Mouse (Mus musculus) central nervous system, embryonic 18 days (tissue): ENCODE results near the gene Ppp6r2. TPM values are rescaled to one million over a fixed set of nuclear protein-coding genes. Genes with fewer than 3 reads are reported as not detected.

Experiments used
- polyA plus RNA-seq: library from polyadenylated mRNA; depleted of rRNA; stranded (reverse); fragments of >200 nt; gene quantifications from 2 replicates; pipeline ENCODE4 v1.2.3, GENCODE M21; 2012; rRNA removed

Ppp6r2 gene
- polyA plus RNA-seq: 132 and 135 TPM in 2 replicates

GRCm38 (mm10) chr15:89210915-89211715, at the start of gene Ppp6r2:
Gene Ppp6r2, plus strand, starts transcription at chr15:89211553.

GRCm38 (mm10) chr15:89180571-89181229, 30.7 kb upstream of the Ppp6r2 start, which contains the start of gene Plxnb2:
Gene Plxnb2, minus strand, starts transcription at chr15:89180788.

GRCm38 (mm10) chr15:89196313-89196706, 15.0 kb upstream of the Ppp6r2 start, which contains the start of gene Dennd6b:
Gene Dennd6b, minus strand, starts transcription at chr15:89196496.

GRCm38 (mm10) chr15:89315190-89315731, 103.9 kb downstream of the Ppp6r2 start, which contains the start of gene Sbf1:
Gene Sbf1, minus strand, starts transcription at chr15:89315311.

GRCm38 (mm10) chr15:89322670-89323522, 111.5 kb downstream of the Ppp6r2 start, which contains the start of gene Adm2:
Gene Adm2, plus strand, starts transcription at chr15:89322720.

GRCm38 (mm10) chr15:89334271-89334670, 122.9 kb downstream of the Ppp6r2 start, which contains the start of gene Miox:
Gene Miox, plus strand, starts transcription at chr15:89334398.

Other genes with a start within 250 kb of the Ppp6r2 start
- 37.5 and 41.8 TPM in 2 replicates for gene Mlc1, start 232.5 kb upstream of the Ppp6r2 start, polyA plus RNA-seq
- 0.03 TPM in 1 of 2 replicates, not detected in the other for gene Mov10l1, start 228.6 kb upstream of the Ppp6r2 start, polyA plus RNA-seq
- 25.8 and 31.2 TPM in 2 replicates for gene Panx2, start 151.8 kb upstream of the Ppp6r2 start, polyA plus RNA-seq
- gene Trabd, start 136.4 kb upstream of the Ppp6r2 start, polyA plus RNA-seq: 31.3 and 32.3 TPM in 2 replicates
- gene Selenoo, start 122.5 kb upstream of the Ppp6r2 start, polyA plus RNA-seq: 36.9 and 39.2 TPM in 2 replicates
- gene Tubgcp6, start 88.4 kb upstream of the Ppp6r2 start, polyA plus RNA-seq: 33.3 and 39.6 TPM in 2 replicates
- gene Hdac10, start 82.9 kb upstream of the Ppp6r2 start, polyA plus RNA-seq: 59.9 and 61.6 TPM in 2 replicates
- 9.2 and 9.8 TPM in 2 replicates for gene Mapk12, start 70.8 kb upstream of the Ppp6r2 start, polyA plus RNA-seq
- 58.0 and 67.9 TPM in 2 replicates for gene Mapk11, start 61.9 kb upstream of the Ppp6r2 start, polyA plus RNA-seq
- gene Plxnb2, start 30.8 kb upstream of the Ppp6r2 start, polyA plus RNA-seq: 134 and 141 TPM in 2 replicates
- gene Dennd6b, start 15.1 kb upstream of the Ppp6r2 start, polyA plus RNA-seq: 162 TPM in 2 replicates
- gene Sbf1, start 103.8 kb downstream of the Ppp6r2 start, polyA plus RNA-seq: 149 and 165 TPM in 2 replicates
- 0.07 TPM in 1 of 2 replicates, not detected in the other for gene Adm2, start 111.2 kb downstream of the Ppp6r2 start, polyA plus RNA-seq
- gene Miox, start 122.8 kb downstream of the Ppp6r2 start, polyA plus RNA-seq: not detected in 2 replicates
- gene Lmf2, start 144.1 kb downstream of the Ppp6r2 start, polyA plus RNA-seq: 15.9 and 17.0 TPM in 2 replicates
- gene Ncaph2, start 144.2 kb downstream of the Ppp6r2 start, polyA plus RNA-seq: 104 and 105 TPM in 2 replicates
- gene Sco2, start 162.3 kb downstream of the Ppp6r2 start, polyA plus RNA-seq: 34.5 and 37.7 TPM in 2 replicates
- 3.2 and 3.9 TPM in 2 replicates for gene Tymp, start 165.5 kb downstream of the Ppp6r2 start, polyA plus RNA-seq
- gene Odf3b, start 167.7 kb downstream of the Ppp6r2 start, polyA plus RNA-seq: 2.2 and 4.6 TPM in 2 replicates
- 0.03 and 0.04 TPM in 2 replicates for gene Klhdc7b, start 173.4 kb downstream of the Ppp6r2 start, polyA plus RNA-seq
- 0.23 and 0.26 TPM in 2 replicates for gene Syce3, start 198.9 kb downstream of the Ppp6r2 start, polyA plus RNA-seq
- 6.2 and 8.1 TPM in 2 replicates for gene Cpt1b, start 214.3 kb downstream of the Ppp6r2 start, polyA plus RNA-seq
- gene C730034F03Rik, start 218.0 kb downstream of the Ppp6r2 start, polyA plus RNA-seq: 3.3 and 3.4 TPM in 2 replicates
- 0.11 and 0.19 TPM in 2 replicates for gene Gm44502, start 218.1 kb downstream of the Ppp6r2 start, polyA plus RNA-seq
- gene Chkb, start 218.4 kb downstream of the Ppp6r2 start, polyA plus RNA-seq: 87.4 and 92.5 TPM in 2 replicates
- 85.6 and 93.4 TPM in 2 replicates for gene Mapk8ip2, start 242.4 kb downstream of the Ppp6r2 start, polyA plus RNA-seq